Mouse (Mus musculus) heart, adult 2 months (tissue): ENCODE results near the gene Zfhx3.

ENCODE experiments used
- CTCF ChIP-seq: fragments of 200-600 bp; IDR thresholded peaks from 2 replicates; pipeline ENCODE4 v1.8.1; 2022; ENCODE audit warnings: antibody characterized with exemption, mild to moderate bottlenecking, moderate library complexity
- POLR2A ChIP-seq: fragments of 200-500 bp; IDR thresholded peaks from 2 replicates; pipeline ENCODE4 v1.6.1; 2011; ENCODE audit warnings: mild to moderate bottlenecking, low read depth, low read length, control low read depth; ENCODE audit not compliant: insufficient read depth

DNA sequence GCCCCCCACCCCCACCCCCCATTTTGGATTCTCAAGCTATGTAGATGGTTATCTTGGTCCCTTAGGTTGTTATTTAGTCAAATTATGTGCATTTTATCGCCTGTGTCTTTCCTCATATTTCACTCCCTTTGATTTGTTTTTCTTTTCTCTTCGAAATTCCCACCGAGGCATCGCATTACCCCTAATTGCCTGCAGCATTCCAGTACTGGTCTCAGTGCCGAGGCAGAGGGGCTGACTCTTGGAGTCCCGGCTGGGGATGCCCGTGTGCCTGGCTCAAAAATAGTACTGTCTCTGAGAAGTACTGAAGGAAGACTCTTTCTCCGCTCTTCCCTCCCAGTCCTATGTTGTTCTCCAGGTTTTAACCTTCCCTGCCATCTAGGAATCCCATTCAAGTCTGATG is 125.8 kb downstream of the Zfhx3 start:
- no peak for TF ChIP-seq CTCF
- TF ChIP-seq POLR2A = no peak
